Mouse (Mus musculus): Measurements from ENCODE around the gene Hsf2bp. TPM values are rescaled to one million over a fixed set of nuclear protein-coding genes. Genes with fewer than 3 reads are reported as not detected.
A peak's percentile ranks its signal among the peaks of the same experiment; 100 is the strongest.

The Hsf2bp gene
- total RNA-seq, 2 experiments from 2014 or later: 1.4 to 1.6 TPM

DNA sequence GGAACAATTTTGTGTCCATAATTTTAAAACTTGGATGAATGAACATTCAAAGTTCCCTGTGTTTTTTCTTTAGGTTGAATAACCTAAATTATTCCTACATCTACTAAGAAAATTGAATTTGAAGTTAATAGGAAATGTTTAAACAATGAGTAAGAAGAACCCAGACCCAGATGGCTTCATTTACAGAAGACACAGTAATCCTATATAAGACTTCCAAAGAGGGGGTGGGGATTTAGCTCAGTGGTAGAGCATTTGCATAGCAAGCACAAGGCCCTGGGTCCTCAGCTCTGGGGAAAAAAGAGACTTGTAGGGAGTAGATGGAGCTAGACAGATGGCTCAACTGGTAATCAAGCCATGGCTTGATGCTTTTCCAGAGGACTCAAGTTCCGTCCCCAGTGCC, 87.1 kb downstream of the Hsf2bp start:
- no peak for DNase-seq
- intact Hi-C loops (cut with DNase I; ENCODE audit: low total_unique reads): loop anchor here (10.0 kb wide), 1 partner anchor 264 kb away; no protein-coding TSS in a partner anchor

DNA sequence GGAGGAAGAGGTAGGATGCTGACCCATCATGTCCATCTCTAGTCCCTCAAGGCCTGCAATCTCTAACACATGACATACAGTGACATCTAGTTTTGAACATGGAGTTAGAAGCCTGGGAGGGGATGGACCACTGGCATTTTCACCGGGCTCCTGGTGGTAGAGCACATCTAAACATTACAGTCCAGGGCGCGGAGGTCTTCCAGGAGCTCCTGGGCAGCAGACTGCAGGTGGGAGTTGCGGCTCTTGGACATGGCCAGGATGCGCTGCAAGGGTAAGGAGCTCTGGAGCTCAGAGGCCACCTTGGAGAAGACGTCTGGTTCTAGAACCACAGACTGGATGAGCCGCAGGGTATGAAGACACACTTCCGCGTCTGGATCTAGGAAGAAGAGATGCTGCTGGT, 89.7 kb downstream of the Hsf2bp start:
- no peak for DNase-seq
- intact Hi-C loops (cut with DNase I; ENCODE audit: low total_unique reads): loop anchor here (10.0 kb wide), 1 partner anchor 262 kb away; no protein-coding TSS in a partner anchor

DNA sequence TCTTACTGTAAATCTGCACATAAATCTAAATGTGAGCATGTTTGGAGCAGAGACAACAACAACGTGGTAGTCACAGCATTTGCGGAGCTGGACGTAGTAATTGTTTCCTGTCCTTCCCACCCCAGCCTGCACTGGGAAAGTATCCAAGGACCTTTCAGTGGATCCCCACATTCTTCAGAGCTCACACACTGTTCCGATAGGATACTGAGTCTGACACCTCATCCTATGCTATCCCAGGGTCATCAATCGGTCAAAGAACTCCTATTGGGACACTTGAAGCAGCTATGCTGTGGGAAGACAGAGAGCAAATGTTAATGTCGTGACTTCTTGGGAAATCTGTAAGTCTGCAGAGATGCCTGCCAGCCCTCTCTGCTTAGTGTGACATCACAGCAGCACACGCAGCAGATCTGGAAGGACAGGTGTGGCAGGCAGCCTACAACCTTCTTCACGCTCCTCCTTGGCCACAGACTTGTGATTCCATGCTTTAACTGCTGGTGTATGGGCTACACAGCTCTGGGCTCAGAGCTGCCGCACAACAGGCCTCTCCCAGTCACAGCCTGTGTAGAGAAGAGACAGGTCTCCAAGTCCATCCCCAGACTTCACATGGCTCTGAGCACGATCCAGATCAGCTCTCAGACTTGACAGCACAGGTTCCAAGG, 92.1 kb downstream of the Hsf2bp start:
- intact Hi-C loops (cut with DNase I; ENCODE audit: low total_unique reads): loop anchor here (10.0 kb wide), 1 partner anchor 259 kb away; no protein-coding TSS in a partner anchor
- no peak for DNase-seq

DNA sequence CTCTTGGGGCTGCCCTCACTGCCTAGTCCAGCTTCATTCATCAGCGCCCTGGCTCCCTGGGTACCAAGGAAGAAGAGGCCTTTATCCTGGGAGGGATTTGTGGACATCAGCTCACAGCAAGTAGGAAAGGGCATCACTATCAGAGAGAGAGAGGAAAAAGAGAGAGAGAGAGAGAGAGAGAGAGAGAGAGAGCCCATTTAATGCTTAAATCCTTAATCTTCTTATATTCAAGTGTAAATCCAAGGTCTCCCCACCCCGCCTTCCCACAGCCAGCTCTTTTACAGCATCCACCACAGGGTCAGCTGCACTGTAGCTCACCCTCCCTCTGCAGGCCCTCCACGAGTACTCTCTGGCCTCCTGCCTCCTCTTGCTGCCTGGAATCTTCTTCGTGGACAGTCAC, 94.5 kb downstream of the Hsf2bp start:
- no peak for DNase-seq
- intact Hi-C loops (cut with DNase I; ENCODE audit: low total_unique reads): loop anchor here (10.0 kb wide), 1 partner anchor 257 kb away; no protein-coding TSS in a partner anchor

DNA sequence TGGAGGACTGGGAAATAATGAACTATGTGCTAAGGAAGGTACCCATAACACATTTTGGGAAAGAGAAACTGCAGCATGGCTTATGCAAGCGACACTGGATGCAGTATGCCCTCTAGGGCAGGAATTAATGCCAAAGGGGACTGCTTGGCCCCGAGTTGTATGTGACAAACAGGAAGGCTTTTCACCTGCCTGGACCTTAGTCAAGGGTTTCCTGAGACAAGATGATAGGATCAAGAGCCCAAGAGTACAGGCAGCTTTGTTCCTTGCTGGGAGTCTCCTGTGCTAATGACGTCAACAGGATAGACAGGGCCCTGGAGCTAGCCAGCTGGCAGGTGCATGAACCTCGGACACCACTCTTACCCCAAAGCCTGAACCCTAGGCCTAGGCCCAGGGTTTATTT, 95.5 kb downstream of the Hsf2bp start:
- intact Hi-C loops (cut with DNase I; ENCODE audit: low total_unique reads): loop anchor here (10.0 kb wide), 1 partner anchor 256 kb away; no protein-coding TSS in a partner anchor
- DNase-seq: no peak

DNA sequence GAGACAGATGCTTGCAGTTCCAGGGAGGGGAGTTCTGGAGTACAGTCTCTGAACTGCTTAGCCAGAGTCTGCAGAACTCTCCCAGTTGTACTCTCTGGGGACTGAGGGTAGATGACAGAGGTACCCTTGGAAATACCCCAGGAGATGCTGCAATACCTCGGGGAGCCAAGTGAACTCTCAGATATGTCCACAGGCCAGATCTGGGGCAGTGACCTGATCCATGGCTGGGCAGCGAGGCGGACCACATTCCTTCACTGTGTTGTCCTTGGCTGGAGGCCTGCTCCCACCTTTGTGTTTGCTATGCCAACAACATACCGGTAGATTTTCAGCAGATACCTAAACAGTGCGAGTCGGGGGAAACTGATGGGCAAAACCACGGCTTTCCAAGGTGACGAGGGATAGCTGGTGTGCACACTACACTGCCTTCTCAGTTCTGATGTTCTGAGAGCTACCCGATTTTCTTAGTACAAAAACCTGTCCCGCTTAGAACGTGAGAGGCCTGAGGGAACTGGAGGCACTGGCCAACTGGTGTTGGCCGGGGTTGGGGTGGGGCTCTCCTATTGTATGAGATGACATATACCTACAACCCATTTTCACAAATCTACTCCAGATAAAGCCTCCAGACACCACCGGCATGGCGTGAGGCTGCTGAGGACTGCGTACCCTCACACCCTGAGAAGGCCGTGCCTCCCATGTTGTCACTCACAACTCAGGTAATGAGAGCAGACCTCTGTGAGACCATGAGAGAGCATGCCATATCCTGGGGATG, 96.7 kb downstream of the Hsf2bp start:
- DNase-seq: no peak
- intact Hi-C loops (cut with DNase I; ENCODE audit: low total_unique reads): loop anchor here (5.0 to 10.0 kb wide), 2 partner anchors 82 to 255 kb away; partner anchors contain the start of gene Sik1

DNA sequence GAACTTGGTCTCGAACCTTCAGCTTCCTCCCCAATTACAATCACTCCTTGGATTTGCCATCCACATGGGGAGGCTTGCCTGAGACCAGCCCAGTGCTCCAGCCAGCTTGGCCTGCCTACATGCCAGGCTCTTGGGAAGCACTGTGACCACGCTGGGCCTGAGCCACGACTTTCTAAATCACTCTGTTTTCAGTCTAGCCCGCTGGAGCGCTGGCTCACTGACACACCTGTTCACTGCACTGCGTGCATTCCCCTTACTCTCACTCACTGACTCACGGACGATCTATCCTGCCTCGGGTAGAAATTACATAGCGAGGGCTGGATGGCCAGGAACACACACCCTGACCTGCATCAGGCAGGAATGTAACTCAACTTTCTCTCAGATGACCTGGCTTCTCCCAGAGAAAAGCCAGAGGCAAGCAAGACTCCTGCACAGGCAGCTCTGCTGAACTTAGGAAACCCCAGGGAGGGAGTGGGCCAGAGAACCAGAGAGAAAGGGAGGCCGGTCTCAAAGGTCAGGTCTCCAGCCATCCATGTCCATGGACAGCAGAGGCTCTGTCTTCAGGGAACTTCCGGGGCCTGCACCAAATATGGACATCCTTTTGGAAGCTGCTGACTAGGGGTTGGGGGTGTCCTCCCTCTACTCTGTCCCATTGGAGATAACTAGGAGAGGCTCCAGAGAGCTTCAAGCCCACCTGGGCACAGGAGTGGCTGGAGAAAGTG, 97.4 kb downstream of the Hsf2bp start:
- intact Hi-C loops (cut with DNase I; ENCODE audit: low total_unique reads): loop anchor here (5.0 kb wide), 1 partner anchor 81 kb away; the partner anchor contains the start of gene Sik1
- no peak for DNase-seq

DNA sequence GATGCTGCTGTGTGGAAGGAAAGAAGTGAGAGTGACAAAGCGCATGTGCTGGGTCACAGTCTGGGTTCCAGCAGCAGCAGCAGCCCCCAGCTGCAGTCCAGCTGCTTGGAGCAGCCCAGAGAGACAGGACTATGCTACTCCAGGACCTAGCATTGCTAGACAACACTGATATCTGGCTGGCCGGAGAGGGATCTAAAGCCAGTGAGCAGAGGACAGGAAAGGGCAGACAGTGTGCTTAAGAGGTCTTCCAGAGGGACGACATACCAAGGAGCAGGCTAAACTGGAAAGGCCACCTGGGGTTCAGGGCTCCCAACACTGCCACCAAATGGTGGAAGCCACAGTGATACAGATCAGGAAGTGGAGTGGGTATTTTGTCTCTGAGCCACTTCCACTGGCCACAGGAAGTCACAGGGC, 99.0 kb downstream of the Hsf2bp start:
- peak; percentile 48 for DNase-seq
- intact Hi-C loops (cut with DNase I; ENCODE audit: low total_unique reads): loop anchor here (5.0 kb wide), 1 partner anchor 80 kb away; the partner anchor contains the start of gene Sik1

DNA sequence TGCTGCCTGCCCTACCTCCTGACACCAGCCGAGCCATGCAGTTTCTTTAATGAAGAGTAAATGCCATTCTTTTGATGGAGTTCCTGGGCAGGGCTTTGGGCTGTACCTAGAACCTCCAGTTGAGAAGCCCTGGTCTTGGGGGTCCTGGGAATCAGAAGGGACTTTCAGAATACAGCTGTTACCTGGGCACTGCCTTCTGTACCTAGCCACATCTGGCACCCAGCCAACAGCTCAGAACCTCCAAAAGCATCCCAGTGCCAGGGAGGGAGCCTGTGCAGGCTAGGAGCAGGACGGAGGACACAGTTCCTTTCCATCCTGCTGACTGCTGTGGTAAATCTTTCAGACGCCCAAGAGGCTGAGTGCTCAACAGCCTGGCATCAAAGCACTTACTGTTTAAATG, 100.3 kb downstream of the Hsf2bp start:
- DNase-seq: no peak
- intact Hi-C loops (cut with DNase I; ENCODE audit: low total_unique reads): loop anchor here (5.0 kb wide), 1 partner anchor 79 kb away; the partner anchor contains the start of gene Sik1

DNA sequence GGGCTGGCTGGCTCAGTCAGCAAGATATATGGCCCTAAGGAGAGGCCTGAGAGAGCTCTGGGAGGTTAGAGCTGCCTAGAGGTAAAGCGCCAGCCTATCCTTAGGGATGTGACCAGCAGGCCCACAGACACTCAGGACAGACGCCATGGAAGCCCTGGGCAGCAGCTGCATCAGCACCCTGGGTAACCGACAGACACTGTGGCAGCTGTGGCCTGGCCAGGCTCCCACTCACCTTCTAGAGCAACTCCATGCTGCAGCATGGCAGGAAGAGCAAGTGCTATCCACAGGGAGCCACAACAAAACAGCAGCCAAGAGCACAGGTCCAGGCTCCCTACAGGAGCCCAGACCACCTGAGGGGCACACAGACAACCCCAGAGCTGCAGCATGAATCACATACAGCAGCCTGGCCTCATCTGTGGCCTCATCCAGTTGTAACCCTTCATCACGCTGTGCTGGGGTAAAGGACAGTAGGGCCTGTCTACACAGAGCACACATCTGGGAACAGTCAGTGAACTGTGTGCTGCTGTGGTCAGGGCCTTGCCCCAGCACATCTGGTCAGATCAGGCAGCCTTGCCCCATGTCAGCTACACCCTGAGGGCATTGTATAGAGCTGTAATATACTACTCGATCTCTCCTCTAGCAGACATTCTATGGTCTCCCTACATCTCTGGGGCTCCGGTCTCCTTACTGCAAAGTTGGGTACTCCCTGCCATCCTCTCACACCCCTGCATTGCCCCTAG, 100.9 kb downstream of the Hsf2bp start:
- intact Hi-C loops (cut with DNase I; ENCODE audit: low total_unique reads): loop anchor here (5.0 kb wide), 1 partner anchor 78 kb away; the partner anchor contains the start of gene Sik1
- no peak for DNase-seq

DNA sequence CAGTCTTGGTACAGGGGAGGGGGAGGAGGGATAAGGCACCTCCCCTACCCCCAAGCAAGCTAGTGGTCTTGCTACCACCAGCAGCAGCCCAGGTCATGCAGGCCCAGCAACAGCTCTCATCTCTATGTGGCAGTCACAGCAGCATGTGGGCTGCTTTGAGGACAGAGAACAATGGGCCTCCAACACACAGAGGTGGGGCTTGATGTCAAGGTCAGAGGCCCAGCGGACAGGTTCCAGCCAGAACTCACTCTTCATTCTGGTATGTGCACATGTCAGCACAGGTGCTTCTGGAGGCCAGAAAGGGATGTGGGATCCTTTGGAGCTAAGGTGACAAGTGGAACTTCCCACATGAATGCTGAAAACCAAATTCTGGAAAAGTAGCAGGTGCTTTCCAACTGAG, 102.2 kb downstream of the Hsf2bp start:
- intact Hi-C loops (cut with DNase I; ENCODE audit: low total_unique reads): no loop called here
- DNase-seq: no peak

DNA sequence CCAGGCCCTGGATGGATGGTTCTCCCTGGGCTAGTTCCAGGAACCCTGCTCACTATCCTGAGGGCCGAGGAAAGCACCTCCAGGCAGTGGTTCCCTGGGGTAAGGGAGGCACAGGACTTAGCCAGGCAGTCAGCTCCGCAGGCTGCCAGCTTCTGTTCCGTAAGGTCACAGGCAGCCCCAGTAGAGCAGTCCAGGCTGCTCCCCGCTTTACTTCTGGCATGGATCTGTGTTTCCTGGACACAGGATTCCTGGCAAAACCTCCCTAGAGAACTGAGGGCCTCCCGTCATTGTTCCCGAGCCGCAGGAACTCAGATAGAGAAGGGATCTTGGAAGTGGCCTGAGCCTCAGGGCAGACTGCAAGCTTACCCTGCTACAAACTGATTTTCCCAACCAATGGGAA, 104.7 kb downstream of the Hsf2bp start:
- intact Hi-C loops (cut with DNase I; ENCODE audit: low total_unique reads): no loop called here
- no peak for DNase-seq

DNA sequence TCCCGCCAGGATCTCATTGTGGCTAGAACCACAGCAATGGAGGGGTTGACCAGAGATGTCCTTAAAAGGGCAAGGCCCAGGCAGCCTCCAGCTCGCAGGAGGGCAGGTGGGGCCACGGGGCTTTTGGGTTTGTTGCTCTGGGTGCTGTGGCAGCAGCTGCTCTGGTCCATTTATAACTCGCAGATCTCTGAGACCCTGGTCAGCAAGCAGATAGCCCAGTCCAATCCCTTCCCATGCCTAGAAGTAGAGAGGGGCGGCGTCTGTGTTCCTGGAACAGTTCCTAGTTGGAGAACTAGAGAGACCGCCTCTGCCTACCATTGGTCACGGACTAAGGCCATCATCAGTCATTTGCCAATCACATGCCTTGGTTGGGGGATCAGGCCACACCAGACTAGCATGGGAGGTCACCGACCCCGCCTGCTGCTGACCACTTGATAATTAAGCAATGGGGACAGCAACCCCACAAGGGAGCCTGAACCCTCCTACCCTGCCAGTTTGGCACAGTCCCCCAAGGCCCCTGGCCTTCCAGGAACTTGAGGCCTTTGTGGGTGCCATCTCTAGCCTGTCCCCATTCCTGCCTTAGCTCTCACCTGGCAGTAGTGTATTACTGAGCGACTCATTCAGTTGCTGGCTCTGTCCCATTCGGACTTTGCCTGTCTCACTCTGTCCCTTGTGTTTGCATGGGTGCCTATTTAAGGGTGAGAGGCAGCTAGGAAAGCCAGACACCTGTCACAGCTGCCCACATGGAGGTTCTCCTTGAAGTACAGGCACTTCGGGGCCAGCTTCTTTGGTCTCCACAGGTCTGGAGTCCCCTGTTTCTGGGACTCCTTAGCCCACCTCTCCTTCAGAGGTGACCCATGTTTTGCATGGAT, 106.1 kb downstream of the Hsf2bp start:
- peak; percentile 41 for DNase-seq
- intact Hi-C loops (cut with DNase I; ENCODE audit: low total_unique reads): no loop called here

DNA sequence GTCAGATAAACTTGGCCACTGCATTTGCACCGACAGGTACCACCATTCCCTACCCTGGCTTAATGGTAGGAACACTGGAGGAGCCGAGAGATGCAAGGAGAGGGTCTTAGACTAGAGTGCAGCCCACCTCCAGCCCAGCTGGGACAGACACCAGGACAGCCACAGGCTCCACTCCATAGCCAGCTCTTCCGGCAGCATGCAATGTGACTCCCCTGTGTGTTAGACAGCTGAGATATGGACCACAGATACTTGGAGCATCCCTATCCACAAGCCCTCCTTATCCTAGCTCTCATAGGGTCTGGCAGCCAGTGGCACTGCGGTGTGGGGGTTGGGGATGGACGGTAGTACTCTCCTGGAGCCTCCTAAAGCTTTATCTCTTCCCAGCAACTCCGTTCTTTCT, 107.1 kb downstream of the Hsf2bp start:
- intact Hi-C loops (cut with DNase I; ENCODE audit: low total_unique reads): no loop called here
- no peak for DNase-seq

DNA sequence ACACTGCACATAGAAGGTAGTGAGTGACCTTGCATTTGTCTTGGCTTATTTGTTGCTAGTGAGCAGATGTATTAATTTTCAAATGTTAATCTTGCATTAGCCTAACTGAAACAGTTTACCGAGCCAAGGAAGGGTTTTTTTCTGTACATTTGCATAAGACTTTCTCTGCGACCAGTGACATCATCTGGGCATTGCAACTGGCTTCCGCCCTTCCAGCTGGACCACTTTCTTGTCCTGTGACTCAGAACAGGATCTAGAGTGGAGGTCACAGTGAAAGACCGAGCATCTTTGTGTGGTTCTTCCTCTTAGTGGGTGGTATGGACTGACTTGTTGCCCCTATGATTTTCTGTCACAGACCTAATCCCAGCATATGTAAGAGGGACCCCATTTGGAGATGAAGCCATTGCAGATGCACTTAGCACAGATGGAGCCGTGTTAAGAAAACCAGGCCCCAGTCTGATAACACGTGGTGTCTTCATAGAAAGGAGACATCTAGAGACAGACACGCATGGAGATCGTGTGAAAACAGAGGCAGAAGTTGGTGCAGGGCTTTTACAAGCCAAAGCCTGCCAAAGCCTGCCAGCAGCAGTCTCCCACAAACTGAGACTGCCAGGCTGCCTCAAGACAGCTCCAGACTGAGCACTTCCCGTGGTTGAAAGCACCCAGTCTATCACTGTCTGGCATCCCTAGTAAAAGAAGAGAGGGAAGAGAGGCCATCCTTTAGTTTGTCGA, 108.1 kb downstream of the Hsf2bp start:
- intact Hi-C loops (cut with DNase I; ENCODE audit: low total_unique reads): no loop called here
- no peak for DNase-seq

DNA sequence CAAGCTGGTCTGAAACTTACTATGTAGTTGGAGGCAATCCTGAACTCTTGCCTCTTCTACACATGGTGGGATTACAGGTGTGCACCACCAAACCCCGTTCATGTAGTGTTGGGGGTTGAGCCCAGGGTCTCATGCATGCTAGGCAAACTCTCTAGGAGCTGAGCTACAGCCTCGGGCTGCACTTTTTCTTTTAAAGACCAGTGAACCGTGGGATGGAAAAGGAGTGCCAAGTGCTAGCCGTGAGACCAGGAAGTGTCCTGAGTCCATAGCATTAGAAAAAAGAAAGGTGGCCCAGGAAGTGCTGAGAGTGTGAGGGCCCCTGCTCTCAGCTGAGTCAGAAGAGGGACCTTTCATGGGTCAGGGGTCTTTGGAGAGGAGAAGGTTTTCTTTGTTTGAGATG, 111.9 kb downstream of the Hsf2bp start:
- intact Hi-C loops (cut with DNase I; ENCODE audit: low total_unique reads): no loop called here
- no peak for DNase-seq

DNA sequence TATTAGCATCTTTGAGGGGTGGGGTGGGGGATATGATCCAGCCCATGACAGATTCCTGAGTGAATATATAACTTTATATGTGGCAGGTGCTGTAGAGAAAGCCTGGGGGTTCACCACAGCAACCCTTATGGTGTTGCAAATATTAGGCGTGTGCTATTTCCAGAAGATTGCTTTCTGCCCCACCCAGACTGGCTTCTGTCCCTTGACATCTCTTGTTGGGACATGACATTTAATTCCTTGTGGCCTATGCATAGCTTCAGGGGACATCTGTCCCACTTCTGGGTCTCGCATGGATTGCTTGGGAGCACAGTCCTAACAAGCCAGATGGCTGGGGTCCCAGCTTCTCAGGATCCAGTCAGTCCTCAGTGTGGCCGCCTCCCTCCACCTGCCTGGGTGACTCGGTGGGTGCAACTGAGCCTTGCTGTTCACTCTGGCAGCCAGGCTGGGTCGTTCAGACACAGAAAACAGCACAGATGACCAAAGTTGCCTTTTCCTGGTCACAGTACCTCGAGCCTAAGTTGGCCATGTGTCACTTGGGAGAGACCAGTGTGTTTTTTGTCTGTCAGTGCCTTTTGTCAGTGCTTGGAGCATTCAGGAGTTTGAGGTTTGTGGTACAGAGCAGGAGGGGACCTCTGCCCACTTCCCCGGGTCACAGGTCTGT, 112.7 kb downstream of the Hsf2bp start:
- peak; percentile 44 for DNase-seq

More for the DNA sequence above, 112.7 kb downstream of the Hsf2bp start:
- intact Hi-C loops (cut with DNase I; ENCODE audit: low total_unique reads): no loop called here

Data from gastrocnemius, postnatal 14 days (tissue).